Mouse (Mus musculus): ENCODE data around the gene Ankrd55. TPM values are rescaled to one million over a fixed set of nuclear protein-coding genes. Genes with fewer than 3 reads are reported as not detected.

The Ankrd55 gene
- total RNA-seq (2014; fragmentation: Nextera tagmentation) (0.67 TPM in 1 of 2 replicates, not detected in the other), total RNA-seq (2017) (not detected in 2 replicates)

GRCm38 (mm10) chr13:112288225-112289178, at the start of gene Ankrd55:
Gene Ankrd55 (plus strand): TSS chr13:112288451.
- peak; percentile 20; the same call in 1 of the 2 replicates for ATAC-seq (replicated peaks; ENCODE audit: poor library complexity, severe bottlenecking)

GRCm38 (mm10) chr13:112239239-112239638, 49.0 kb upstream of the Ankrd55 start:
- ATAC-seq (replicated peaks; ENCODE audit: poor library complexity, severe bottlenecking): no peak

- no peak for ATAC-seq (replicated peaks; ENCODE audit: poor library complexity, severe bottlenecking)
These were observed 46.8 kb upstream of the Ankrd55 start for GRCm38 (mm10) chr13:112241431-112241830.

GRCm38 (mm10) chr13:112245131-112245530, 43.1 kb upstream of the Ankrd55 start:
- no peak for ATAC-seq (replicated peaks; ENCODE audit: poor library complexity, severe bottlenecking)

- peak; percentile 35 for ATAC-seq (replicated peaks; ENCODE audit: poor library complexity, severe bottlenecking)
These were observed 36.8 kb upstream of the Ankrd55 start for GRCm38 (mm10) chr13:112251433-112251832.

GRCm38 (mm10) chr13:112252012-112252411, 36.2 kb upstream of the Ankrd55 start:
- ATAC-seq (replicated peaks; ENCODE audit: poor library complexity, severe bottlenecking): no peak

GRCm38 (mm10) chr13:112252991-112253620, 35.1 kb upstream of the Ankrd55 start:
- ATAC-seq (replicated peaks; ENCODE audit: poor library complexity, severe bottlenecking): no peak

GRCm38 (mm10) chr13:112254116-112254515, 34.1 kb upstream of the Ankrd55 start:
- ATAC-seq (replicated peaks; ENCODE audit: poor library complexity, severe bottlenecking): no peak

GRCm38 (mm10) chr13:112255862-112256261, 32.4 kb upstream of the Ankrd55 start:
- no peak for ATAC-seq (replicated peaks; ENCODE audit: poor library complexity, severe bottlenecking)

- peak; percentile 86 for ATAC-seq (replicated peaks; ENCODE audit: poor library complexity, severe bottlenecking)
These were observed 29.8 kb upstream of the Ankrd55 start for GRCm38 (mm10) chr13:112258478-112258877.

GRCm38 (mm10) chr13:112259398-112259797, 28.9 kb upstream of the Ankrd55 start:
- ATAC-seq (replicated peaks; ENCODE audit: poor library complexity, severe bottlenecking): peak; percentile 76

GRCm38 (mm10) chr13:112264666-112265065, 23.6 kb upstream of the Ankrd55 start:
- ATAC-seq (replicated peaks; ENCODE audit: poor library complexity, severe bottlenecking): peak; percentile 79

GRCm38 (mm10) chr13:112271901-112272537, 16.2 kb upstream of the Ankrd55 start:
- peak; percentile 77 for ATAC-seq (replicated peaks; ENCODE audit: poor library complexity, severe bottlenecking)

- ATAC-seq (replicated peaks; ENCODE audit: poor library complexity, severe bottlenecking): no peak
These were observed 13.6 kb upstream of the Ankrd55 start for GRCm38 (mm10) chr13:112274636-112275035.

- ATAC-seq (replicated peaks; ENCODE audit: poor library complexity, severe bottlenecking): no peak
These were observed 12.3 kb upstream of the Ankrd55 start for GRCm38 (mm10) chr13:112275951-112276350.

GRCm38 (mm10) chr13:112277544-112277943, 10.7 kb upstream of the Ankrd55 start:
- ATAC-seq (replicated peaks; ENCODE audit: poor library complexity, severe bottlenecking): peak; percentile 44; the same call in 1 of the 2 replicates

- no peak for ATAC-seq (replicated peaks; ENCODE audit: poor library complexity, severe bottlenecking)
These were observed 10.0 kb upstream of the Ankrd55 start for GRCm38 (mm10) chr13:112278251-112278650.

GRCm38 (mm10) chr13:112287135-112287534, 1.1 kb upstream of the Ankrd55 start:
- ATAC-seq (replicated peaks; ENCODE audit: poor library complexity, severe bottlenecking): no peak

- no peak for ATAC-seq (replicated peaks; ENCODE audit: poor library complexity, severe bottlenecking)
These were observed 553 bp upstream of the Ankrd55 start for GRCm38 (mm10) chr13:112287571-112288224.

- ATAC-seq (replicated peaks; ENCODE audit: poor library complexity, severe bottlenecking): no peak
These were observed 1.1 kb downstream of the Ankrd55 start for GRCm38 (mm10) chr13:112289338-112289737.

All from granulocyte monocyte progenitor cell, adult 5-6 weeks (primary cell).